Mouse (Mus musculus) CH12.LX (cell line): ENCODE data around the gene Adad2. TPM values are rescaled to one million over a fixed set of nuclear protein-coding genes. Genes with fewer than 3 reads are reported as not detected.

Source experiments
- DNase-seq: peaks from one replicate; pipeline ENCODE4 v3.0.0-alpha.2; 2013; ENCODE audit errors: extremely low read depth
- H3K27ac ChIP-seq: 2 replicates; pipeline ENCODE4 v1.5.1; 2012; ENCODE audit warnings: low read depth, mild to moderate bottlenecking, control low read depth, moderate library complexity; ENCODE audit not compliant: insufficient read depth
- H3K27me3 ChIP-seq: replicated peaks from 2 replicates; pipeline ENCODE3; 2012; ENCODE audit warnings: inconsistent platforms
- H3K36me3 ChIP-seq, 2 experiments: replicated peaks in 1 of 2; 2 replicates each; pipeline versions ENCODE3 to v1.6.1; 2012; ENCODE audit warnings: inconsistent platforms in 1 of 2, low read length in 1 of 2, mild to moderate bottlenecking in 1 of 2, mixed read lengths in 1 of 2, moderate library complexity in 1 of 2; ENCODE audit not compliant: control insufficient read depth in 1 of 2, insufficient read depth in 1 of 2
- H3K4me1 ChIP-seq, 2 experiments: 2 replicates each; pipeline ENCODE4 v1.6.1; 2012; ENCODE audit warnings: inconsistent platforms in 1 of 2, moderate library complexity in 1 of 2; ENCODE audit not compliant: insufficient read depth in 2 of 2, control insufficient read depth in 1 of 2
- H3K4me2 ChIP-seq: 2 replicates; pipeline ENCODE4 v1.6.1; 2012; ENCODE audit warnings: low read depth, mild to moderate bottlenecking, control low read depth; ENCODE audit not compliant: poor library complexity, insufficient read depth, severe bottlenecking
- H3K4me3 ChIP-seq, 3 experiments: fragments of 150-350 bp in 1 of 3; sonication (generic) in 1 of 3; replicated peaks in 1 of 3; 2 replicates each; pipeline versions ENCODE3 to v1.5.1; 2011 to 2012; ENCODE audit warnings: low read depth in 2 of 3, low read length in 2 of 3, mild to moderate bottlenecking in 2 of 3, moderate library complexity in 2 of 3, control low read depth in 1 of 3, improper control_type of control experiment in 1 of 3, inconsistent platforms in 1 of 3, mixed read lengths in 1 of 3; ENCODE audit not compliant: poor library complexity in 1 of 3
- H3K79me2 ChIP-seq: replicated peaks from 2 replicates; pipeline ENCODE4 v1.6.1; 2012; ENCODE audit warnings: mild to moderate bottlenecking, moderate library complexity; ENCODE audit not compliant: control insufficient read depth, poor library complexity, insufficient read depth, severe bottlenecking; ENCODE audit errors: extremely low read depth
- H3K9ac ChIP-seq: 2 replicates; pipeline ENCODE4 v1.6.1; 2012; ENCODE audit warnings: low read depth, mild to moderate bottlenecking, control low read depth, moderate library complexity; ENCODE audit not compliant: insufficient read depth
- H3K9me3 ChIP-seq: replicated peaks from 2 replicates; pipeline ENCODE3; 2012; ENCODE audit warnings: low read length, inconsistent platforms, mixed read lengths
- BHLHE40 ChIP-seq: IDR thresholded peaks from 2 replicates; pipeline ENCODE4 v1.6.1; 2011; ENCODE audit warnings: mild to moderate bottlenecking, low read depth, low read length, improper control_type of control experiment
- CTCF ChIP-seq, 2 experiments: IDR thresholded peaks in 1 of 2; conservative IDR thresholded peaks in 1 of 2; 2 replicates each; pipeline ENCODE4 v1.5.1; 2011 to 2012; ENCODE audit warnings: low read depth in 2 of 2, low read length in 2 of 2, improper control_type of control experiment in 1 of 2, inconsistent platforms in 1 of 2, mild to moderate bottlenecking in 1 of 2, moderate library complexity in 1 of 2
- E2F4 ChIP-seq: IDR thresholded peaks from 2 replicates; pipeline ENCODE4 v1.6.1; 2011; ENCODE audit warnings: low read depth, low read length, improper control_type of control experiment; ENCODE audit not compliant: insufficient replicate concordance
- ELF1 ChIP-seq: IDR thresholded peaks from 2 replicates; pipeline ENCODE4 v1.6.1; 2014; ENCODE audit warnings: low read depth, mild to moderate bottlenecking, inconsistent platforms, low read length, improper control_type of control experiment
- ETS1 ChIP-seq: conservative IDR thresholded peaks from 2 replicates; pipeline ENCODE4 v1.6.1; 2012; ENCODE audit warnings: low read depth, mild to moderate bottlenecking, inconsistent platforms, low read length, improper control_type of control experiment, moderate library complexity
- HCFC1 ChIP-seq: IDR thresholded peaks from 2 replicates; pipeline ENCODE4 v1.6.1; 2012; ENCODE audit warnings: low read depth, mild to moderate bottlenecking, inconsistent platforms, low read length, improper control_type of control experiment
- IRF4 ChIP-seq: IDR thresholded peaks from 2 replicates; pipeline ENCODE4 v1.6.1; 2014; ENCODE audit warnings: low read depth, mild to moderate bottlenecking, inconsistent platforms, low read length, improper control_type of control experiment
- MAZ ChIP-seq: IDR thresholded peaks from 2 replicates; pipeline ENCODE4 v1.6.1; 2012; ENCODE audit warnings: low read depth, mild to moderate bottlenecking, inconsistent platforms, low read length, improper control_type of control experiment, moderate library complexity
- MXI1 ChIP-seq: IDR thresholded peaks from 2 replicates; pipeline ENCODE4 v1.6.1; 2011; ENCODE audit warnings: mild to moderate bottlenecking, low read depth, low read length, improper control_type of control experiment
- MYC ChIP-seq: IDR thresholded peaks from 2 replicates; pipeline ENCODE4 v1.6.1; 2011; ENCODE audit warnings: low read depth, mild to moderate bottlenecking, improper control_type of control experiment, low read length
- NELFE ChIP-seq: IDR thresholded peaks from 2 replicates; pipeline ENCODE4 v1.6.1; 2011; ENCODE audit warnings: low read depth, low read length, improper control_type of control experiment
- PAX5 ChIP-seq: IDR thresholded peaks from 2 replicates; pipeline ENCODE4 v1.6.1; 2012; ENCODE audit warnings: low read length, inconsistent platforms, mixed read lengths
- POLR2AphosphoS2 ChIP-seq: IDR thresholded peaks from 2 replicates; pipeline ENCODE4 v1.6.1; 2011; ENCODE audit warnings: low read depth, low read length, improper control_type of control experiment
- RAD21 ChIP-seq: IDR thresholded peaks from 2 replicates; pipeline ENCODE4 v1.6.1; 2011; ENCODE audit warnings: low read depth, mild to moderate bottlenecking, low read length, improper control_type of control experiment, moderate library complexity
- SIN3A ChIP-seq: IDR thresholded peaks from 2 replicates; pipeline ENCODE4 v1.6.1; 2012; ENCODE audit warnings: low read length, improper control_type of control experiment, inconsistent platforms
- SMC3 ChIP-seq: IDR thresholded peaks from 2 replicates; pipeline ENCODE4 v1.6.1; 2011; ENCODE audit warnings: low read depth, low read length, improper control_type of control experiment
- TBP ChIP-seq: conservative IDR thresholded peaks from 2 replicates; pipeline ENCODE4 v1.6.1; 2011; ENCODE audit warnings: low read depth, low read length, improper control_type of control experiment
- UBTF ChIP-seq: IDR thresholded peaks from 2 replicates; pipeline ENCODE4 v1.6.1; 2012; ENCODE audit warnings: low read depth, mild to moderate bottlenecking, inconsistent platforms, low read length, improper control_type of control experiment, moderate library complexity
- USF1 ChIP-seq: IDR thresholded peaks from 2 replicates; pipeline ENCODE4 v1.6.1; 2014; ENCODE audit warnings: low read depth, mild to moderate bottlenecking, inconsistent platforms, low read length, improper control_type of control experiment
- ZNF384 ChIP-seq: IDR thresholded peaks from 2 replicates; pipeline ENCODE4 v1.6.1; 2012; ENCODE audit warnings: low read depth, low read length, improper control_type of control experiment, inconsistent platforms
- dilution Hi-C: fragments of 300-500 bp; cut with MboI; formaldehyde crosslinking; loops from 2 replicates; pipeline ENCODE4 v1.14.3; 2020; ENCODE audit warnings: low sequenced_read_pairs; ENCODE audit not compliant: extremely low pct_unique_long_range_greater_than_20kb, extremely low pct_ligation_motif_present
- in situ Hi-C: fragments of 300-500 bp; cut with MboI; formaldehyde crosslinking; loops from 3 replicates; pipeline ENCODE4 v1.14.3; 2019; ENCODE audit warnings: low sequenced_read_pairs, low pct_ligation_motif_present, low pct_unique_long_range_greater_than_20kb, mixed read lengths
- polyA plus RNA-seq: library from polyadenylated mRNA; unstranded; fragments of >175 nt; gene quantifications from 2 replicates; pipeline ENCODE4 v1.2.1, GENCODE M21; 2012; ENCODE audit warnings: low read depth; ENCODE audit not compliant: insufficient read length
- total RNA-seq, 2 experiments: library from RNA; depleted of rRNA; stranded (reverse); fragments of 300-350 nt in 1 of 2; fragments of >200 nt in 1 of 2; gene quantifications; 2 replicates each; pipeline ENCODE4 v1.2.3; 2012 to 2014

The Adad2 gene
- total and polyA plus RNA-seq, 3 experiments, result not detected

DNA sequence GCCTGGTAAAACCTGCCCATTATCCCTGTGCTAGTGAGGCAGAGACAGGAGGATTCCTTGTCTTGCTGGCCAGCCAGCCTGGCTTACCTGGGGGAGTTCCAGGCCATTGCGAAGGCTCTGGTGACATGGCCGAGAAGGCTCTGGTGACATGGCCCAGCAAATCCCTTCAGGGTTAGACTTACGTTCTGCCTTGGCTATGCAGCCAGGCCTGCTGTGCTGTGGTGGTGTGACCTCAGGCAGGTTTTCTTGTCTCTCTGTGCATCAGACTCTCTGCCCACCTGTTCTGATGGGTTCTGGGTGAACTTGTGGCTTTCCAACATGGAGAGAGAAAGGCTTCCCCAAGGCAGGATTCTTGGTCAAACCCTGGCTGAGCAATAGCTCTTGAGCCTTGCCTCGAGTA is 24.8 kb downstream of the Adad2 start:
- Histone ChIP-seq H3K27ac (no peak overlapping the region), H3K4me3 (no peak overlapping the region), H3K27me3 (peaks cover 85% of the 10 kb centered on the region), H3K9ac (no peak overlapping the region), H3K9me3 (peaks cover 5% of the 10 kb centered on the region), H3K79me2 (no peaks in the 10 kb centered on the region), H3K4me2 (no peak overlapping the region), H3K4me1 (peaks cover 0 to 6% of the 10 kb centered on the region in 2 experiments; a peak in 2 of 4 replicates), H3K36me3 (no peaks in the 10 kb centered on the region)
- no peak for DNase-seq
- no peak for TF ChIP-seq IRF4
- TF ChIP-seq CTCF (conservative IDR thresholded peaks at IDR 0.05 in 1 of 2, IDR thresholded peaks at IDR 0.05 in 1 of 2; ENCODE audit: low read depth in 2 of 2, low read length in 2 of 2), result no peak
- TF ChIP-seq HCFC1, result no peak
- no peak for TF ChIP-seq MAZ
- TF ChIP-seq UBTF, result no peak
- TF ChIP-seq BHLHE40, result no peak
- TF ChIP-seq MYC, result no peak
- TF ChIP-seq TBP, result no peak
- TF ChIP-seq SMC3, result no peak
- TF ChIP-seq PAX5, result no peak
- no peak for TF ChIP-seq ELF1
- dilution Hi-C loops (no loop called here), in situ Hi-C loops (no loop called here)

DNA sequence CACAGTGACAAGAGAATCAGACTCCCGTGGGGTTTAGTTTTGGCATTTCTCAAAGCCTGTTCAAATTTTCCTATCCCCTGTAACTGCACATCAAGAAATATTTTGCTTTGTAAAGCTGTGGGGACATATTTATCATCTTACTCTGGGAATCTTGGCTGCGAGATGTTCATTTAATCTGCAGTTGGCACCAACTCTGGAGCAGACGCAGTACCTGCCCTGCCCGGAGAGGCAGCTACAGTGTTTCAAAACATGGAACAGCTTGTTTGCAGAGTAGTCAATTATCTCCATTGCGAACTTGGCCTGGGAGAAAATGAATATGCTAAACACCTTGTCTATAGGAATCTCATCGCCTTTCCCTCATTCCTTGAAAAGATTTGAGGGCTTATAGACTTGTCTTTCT is 25.7 kb downstream of the Adad2 start:
- in situ Hi-C loops, result no loop called here
- peaks cover 5% of the 10 kb centered on the region for H3K9me3 ChIP-seq
- no peaks in the 10 kb centered on the region for H3K79me2 ChIP-seq
- DNase-seq, result no peak
- no peak overlapping the region for H3K4me3 ChIP-seq
- no peaks in the 10 kb centered on the region for H3K36me3 ChIP-seq
- peaks cover 0 to 6% of the 10 kb centered on the region in 2 experiments; a peak in 2 of 4 replicates for H3K4me1 ChIP-seq
- dilution Hi-C loops, result no loop called here
- no peak overlapping the region for H3K4me2 ChIP-seq
- H3K9ac ChIP-seq, result no peak overlapping the region
- TF ChIP-seq POLR2AphosphoS2, result no peak
- no peak for TF ChIP-seq ZNF384
- no peak for TF ChIP-seq MXI1
- no peak for TF ChIP-seq E2F4
- no peak for TF ChIP-seq UBTF
- TF ChIP-seq NELFE, result no peak
- TF ChIP-seq USF1, result no peak
- no peak for TF ChIP-seq HCFC1
- no peak for TF ChIP-seq ELF1
- no peak for TF ChIP-seq RAD21
- no peak for TF ChIP-seq BHLHE40
- TF ChIP-seq ETS1, result no peak
- no peak for TF ChIP-seq TBP
- TF ChIP-seq SIN3A, result no peak
- H3K27me3 ChIP-seq, result peaks cover 83% of the 10 kb centered on the region
- H3K27ac ChIP-seq, result no peak overlapping the region
